Mouse (Mus musculus): ENCODE measurements around the gene Lrtm2.

DNA sequence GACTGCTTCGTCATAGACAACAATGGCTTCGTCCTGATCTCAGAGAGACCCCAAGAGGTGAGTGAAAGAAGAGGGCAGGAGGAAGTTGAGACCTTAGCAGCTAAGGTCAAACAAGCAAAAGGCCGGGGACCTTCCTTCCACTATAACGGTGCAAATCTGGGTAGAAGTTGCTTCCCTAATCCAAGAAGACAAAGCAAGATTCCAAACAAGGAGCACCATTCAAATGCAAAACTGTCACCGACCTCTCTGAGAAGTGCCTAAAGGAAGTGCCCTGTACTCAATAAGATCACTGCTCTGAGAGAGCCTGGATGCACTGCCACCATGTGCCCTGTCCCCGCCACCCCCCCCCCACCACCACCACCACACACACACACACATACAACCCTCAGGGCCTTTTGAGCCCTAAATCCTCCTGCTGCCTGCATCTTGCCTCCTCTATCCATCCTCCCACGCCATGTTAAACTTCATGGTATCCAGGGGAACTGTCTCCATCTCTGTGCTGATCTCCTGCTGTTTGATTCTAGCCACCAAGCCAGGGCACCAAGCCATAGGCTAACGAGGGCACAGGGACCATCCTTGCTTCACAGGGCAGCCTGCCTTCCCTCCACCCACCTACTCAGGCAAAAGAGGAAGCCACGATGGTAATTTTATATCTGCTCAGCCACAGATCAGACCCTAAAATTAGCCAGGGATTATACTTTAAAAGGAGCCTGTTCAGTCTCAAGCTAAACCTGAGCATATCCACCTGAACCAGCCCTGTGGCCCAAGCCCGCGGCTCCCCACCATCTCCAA lies 7.8 kb upstream of the Lrtm2 start:
- no peak for TF ChIP-seq POLR2A (IDR thresholded peaks at IDR 0.05; ENCODE audit: borderline replicate concordance, extremely low read depth, insufficient read depth, insufficient read length, poor library complexity, severe bottlenecking)
- TF ChIP-seq CTCF (IDR thresholded peaks at IDR 0.05; ENCODE audit: borderline replicate concordance, extremely low read depth, insufficient read depth, insufficient read length): no peak

All from brain, embryonic 14.5 days (tissue).